Mouse (Mus musculus): Measurements from ENCODE around the gene Yipf1. TPM values are rescaled to one million over a fixed set of nuclear protein-coding genes. Genes with fewer than 3 reads are reported as not detected.

Gene Yipf1
- polyA plus RNA-seq, 1 experiment from 2014 or later, result 51.4 TPM

DNA sequence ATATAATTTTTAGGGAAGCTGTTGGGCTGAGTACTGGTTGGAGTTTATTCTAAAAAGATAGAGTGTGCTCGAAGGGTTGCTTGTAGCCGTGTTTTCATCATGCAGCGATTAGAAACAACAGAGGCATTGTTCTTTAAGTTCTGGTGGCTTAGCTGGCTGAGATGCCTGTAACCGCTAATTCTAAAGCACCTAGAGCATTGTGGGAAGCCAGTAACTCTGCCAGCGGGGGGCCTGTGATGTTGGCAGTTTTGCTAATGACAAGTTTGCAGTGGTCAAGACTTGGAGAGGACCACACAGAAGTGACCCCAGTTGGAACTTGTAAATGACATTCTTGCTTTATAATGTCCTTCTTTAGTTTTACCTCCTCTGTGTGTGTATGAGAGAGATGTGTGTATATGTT is 27.2 kb downstream of the Yipf1 start:
- no peak overlapping the region for H3K27ac ChIP-seq (ENCODE audit: low read depth, low read length)

DNA sequence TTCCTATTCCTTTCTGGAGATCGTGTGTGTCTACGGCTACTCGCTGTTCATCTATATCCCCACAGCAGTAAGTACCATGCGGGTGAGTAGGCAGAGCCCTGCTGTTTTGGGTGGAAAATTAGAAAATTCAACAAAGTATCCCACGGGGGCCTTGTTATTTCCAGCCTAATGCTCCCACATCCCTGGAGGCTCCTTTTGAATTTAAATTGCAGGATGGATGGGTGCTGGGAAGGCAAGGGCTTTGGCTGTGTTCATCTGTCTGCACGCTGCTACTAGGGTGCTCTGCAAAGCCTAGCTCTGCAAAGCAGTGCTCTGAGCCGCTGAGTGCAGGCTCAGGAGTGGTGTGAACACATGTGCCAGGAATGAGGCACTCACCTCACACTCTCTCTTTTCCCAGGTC is 30.4 kb downstream of the Yipf1 start:
- WGBS, result 82% methylated on average over 7 of the region's 7 CpGs
- H3K9ac ChIP-seq (ENCODE audit: low read depth, low read length), result no peak overlapping the region
- no peaks in the 10 kb centered on the region for H3K4me1 ChIP-seq (ENCODE audit: control insufficient read depth, insufficient read depth, low read length)
- no peak overlapping the region for H3K4me2 ChIP-seq (replicated peaks; ENCODE audit: low read depth, low read length)
- H3K27me3 ChIP-seq (ENCODE audit: control insufficient read depth, insufficient read depth, low read length), result no peaks in the 10 kb centered on the region
- no peaks in the 10 kb centered on the region for H3K9me3 ChIP-seq (ENCODE audit: control insufficient read depth, low read length)
- 0 out of 2 replicates have a peak, but pooled peaks cover 2% of the 10 kb centered on the region for H3K36me3 ChIP-seq (ENCODE audit: control insufficient read depth, insufficient read depth, low read length)
- no peak overlapping the region for H3K4me3 ChIP-seq (ENCODE audit: low read length)
- ATAC-seq (ENCODE audit: low FRiP score, low TSS enrichment), result no peak
- no peak overlapping the region for H3K27ac ChIP-seq (ENCODE audit: low read depth, low read length)

More for the DNA sequence above, 27.2 kb downstream of the Yipf1 start:
- Histone ChIP-seq H3K27me3 (ENCODE audit: control insufficient read depth, insufficient read depth, low read length) (no peaks in the 10 kb centered on the region), H3K4me3 (ENCODE audit: low read length) (no peak overlapping the region), H3K9me3 (ENCODE audit: control insufficient read depth, low read length) (no peaks in the 10 kb centered on the region), H3K9ac (ENCODE audit: low read depth, low read length) (no peak overlapping the region), H3K4me1 (ENCODE audit: control insufficient read depth, insufficient read depth, low read length) (no peaks in the 10 kb centered on the region), H3K36me3 (ENCODE audit: control insufficient read depth, insufficient read depth, low read length) (0 out of 2 replicates have a peak, but pooled peaks cover 2% of the 10 kb centered on the region), H3K4me2 (replicated peaks; ENCODE audit: low read depth, low read length) (no peak overlapping the region)
- WGBS, result 71% methylated on average over 5 of the region's 5 CpGs
- ATAC-seq (ENCODE audit: low FRiP score, low TSS enrichment), result no peak

DNA sequence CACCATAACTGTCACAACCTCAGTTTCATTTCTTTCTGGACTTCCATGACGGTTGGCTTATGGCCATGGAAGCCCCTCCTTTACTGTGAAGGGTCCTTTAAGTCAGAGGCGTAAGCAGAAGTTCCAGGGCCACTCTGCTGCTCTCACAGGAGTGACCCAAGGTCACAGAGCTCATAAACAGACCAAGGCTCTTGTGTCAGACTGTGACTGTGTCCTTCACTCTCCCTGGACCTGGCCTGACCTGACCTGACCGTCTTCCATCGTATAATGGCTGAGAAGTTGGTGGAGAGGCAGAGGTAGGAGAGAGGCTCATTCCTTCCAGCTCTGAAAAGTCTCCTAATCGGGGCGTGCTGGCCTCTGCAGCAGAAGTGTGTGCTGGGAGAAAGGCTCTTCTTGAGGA is 33.1 kb downstream of the Yipf1 start:
- Histone ChIP-seq H3K4me1 (ENCODE audit: control insufficient read depth, insufficient read depth, low read length) (no peaks in the 10 kb centered on the region), H3K9ac (ENCODE audit: low read depth, low read length) (no peak overlapping the region), H3K4me2 (replicated peaks; ENCODE audit: low read depth, low read length) (no peak overlapping the region), H3K27me3 (ENCODE audit: control insufficient read depth, insufficient read depth, low read length) (no peaks in the 10 kb centered on the region), H3K9me3 (ENCODE audit: control insufficient read depth, low read length) (no peaks in the 10 kb centered on the region), H3K4me3 (ENCODE audit: low read length) (no peak overlapping the region), H3K36me3 (ENCODE audit: control insufficient read depth, insufficient read depth, low read length) (0 out of 2 replicates have a peak, but pooled peaks cover 2% of the 10 kb centered on the region), H3K27ac (ENCODE audit: low read depth, low read length) (no peak overlapping the region)
- WGBS, result 27% methylated on average over 6 of the region's 6 CpGs
- no peak for ATAC-seq (ENCODE audit: low FRiP score, low TSS enrichment)

DNA sequence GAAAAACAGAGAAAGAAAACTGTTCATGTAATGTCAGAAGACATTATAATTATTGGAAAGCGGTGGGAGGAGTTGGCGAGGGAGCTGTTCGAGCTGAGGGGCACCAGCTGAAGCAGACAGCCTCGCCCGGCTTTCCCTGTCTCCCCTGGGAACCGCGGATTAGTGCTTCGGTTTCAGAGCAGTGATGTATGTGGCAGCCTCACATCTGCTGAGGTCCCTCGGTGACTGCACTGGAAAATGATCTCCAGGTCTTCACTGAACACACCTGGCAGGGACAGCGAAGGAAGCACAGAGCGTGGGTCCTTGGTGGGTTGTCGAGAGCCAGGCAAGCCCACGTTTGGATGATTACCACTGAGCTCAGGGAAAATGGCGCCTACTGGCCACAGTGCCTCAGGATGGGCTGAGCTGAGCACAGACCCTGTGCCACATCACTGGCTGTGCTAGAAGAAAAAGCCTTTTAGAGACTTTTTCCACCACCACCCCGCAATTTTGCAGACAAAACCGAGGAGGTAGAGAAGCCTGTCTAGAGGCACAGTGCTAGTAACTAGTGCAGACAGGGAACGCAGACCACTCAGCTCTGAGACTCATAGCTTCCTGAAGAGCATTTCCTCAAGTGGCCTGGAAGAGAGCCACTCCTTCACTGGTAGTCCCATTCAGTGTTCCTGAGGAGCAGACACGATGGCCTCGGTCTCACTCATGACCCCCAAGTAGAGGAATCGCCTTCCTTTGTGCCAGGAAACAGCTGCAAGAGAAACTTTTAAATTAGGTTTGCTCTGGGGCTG is 34.6 kb downstream of the Yipf1 start:
- ATAC-seq (ENCODE audit: low FRiP score, low TSS enrichment), result no peak
- Histone ChIP-seq H3K4me1 (ENCODE audit: control insufficient read depth, insufficient read depth, low read length) (peaks cover 3% of the 10 kb centered on the region), H3K4me2 (replicated peaks; ENCODE audit: low read depth, low read length) (no peak overlapping the region), H3K9ac (ENCODE audit: low read depth, low read length) (no peak overlapping the region), H3K36me3 (ENCODE audit: control insufficient read depth, insufficient read depth, low read length) (0 out of 2 replicates have a peak, but pooled peaks cover 2% of the 10 kb centered on the region), H3K9me3 (ENCODE audit: control insufficient read depth, low read length) (no peaks in the 10 kb centered on the region), H3K4me3 (ENCODE audit: low read length) (no peak overlapping the region), H3K27me3 (ENCODE audit: control insufficient read depth, insufficient read depth, low read length) (no peaks in the 10 kb centered on the region), H3K27ac (ENCODE audit: low read depth, low read length) (no peak overlapping the region)
- 72% methylated on average over 20 of the region's 20 CpGs for WGBS

- H3K4me3 ChIP-seq (ENCODE audit: low read length), result no peak overlapping the region
- H3K4me2 ChIP-seq (replicated peaks; ENCODE audit: low read depth, low read length), result no peak overlapping the region
- H3K27ac ChIP-seq (ENCODE audit: low read depth, low read length), result no peak overlapping the region
- ATAC-seq (ENCODE audit: low FRiP score, low TSS enrichment), result no peak
- WGBS, result 62% methylated on average over 8 of the region's 8 CpGs
- no peak overlapping the region for H3K9ac ChIP-seq (ENCODE audit: low read depth, low read length)
- 0 out of 2 replicates have a peak, but pooled peaks cover 2% of the 10 kb centered on the region for H3K36me3 ChIP-seq (ENCODE audit: control insufficient read depth, insufficient read depth, low read length)
- peaks cover 10% of the 10 kb centered on the region for H3K4me1 ChIP-seq (ENCODE audit: control insufficient read depth, insufficient read depth, low read length)
- H3K9me3 ChIP-seq (ENCODE audit: control insufficient read depth, low read length), result no peaks in the 10 kb centered on the region
- H3K27me3 ChIP-seq (ENCODE audit: control insufficient read depth, insufficient read depth, low read length), result no peaks in the 10 kb centered on the region
Observed at GRCm38 (mm10) chr4:107349311-107350008, 35.3 kb downstream of the Yipf1 start.

- no peak overlapping the region for H3K27ac ChIP-seq (ENCODE audit: low read depth, low read length)
- no peaks in the 10 kb centered on the region for H3K36me3 ChIP-seq (ENCODE audit: control insufficient read depth, insufficient read depth, low read length)
- H3K9me3 ChIP-seq (ENCODE audit: control insufficient read depth, low read length), result no peaks in the 10 kb centered on the region
- no peak overlapping the region for H3K4me2 ChIP-seq (replicated peaks; ENCODE audit: low read depth, low read length)
- no peak overlapping the region for H3K9ac ChIP-seq (ENCODE audit: low read depth, low read length)
- H3K4me1 ChIP-seq (ENCODE audit: control insufficient read depth, insufficient read depth, low read length), result peaks cover 13% of the 10 kb centered on the region
- no peak for ATAC-seq (ENCODE audit: low FRiP score, low TSS enrichment)
- H3K4me3 ChIP-seq (ENCODE audit: low read length), result no peak overlapping the region
- H3K27me3 ChIP-seq (ENCODE audit: control insufficient read depth, insufficient read depth, low read length), result no peaks in the 10 kb centered on the region
Observed at GRCm38 (mm10) chr4:107351368-107351767, 37.2 kb downstream of the Yipf1 start.

GRCm38 (mm10) chr4:107353612-107354011 is 39.4 kb downstream of the Yipf1 start:
- H3K9me3 ChIP-seq (ENCODE audit: control insufficient read depth, low read length), result no peaks in the 10 kb centered on the region
- H3K27ac ChIP-seq (ENCODE audit: low read depth, low read length), result peak overlapping the region; percentile 80; the same call in 1 of the 2 replicates
- H3K4me2 ChIP-seq (replicated peaks; ENCODE audit: low read depth, low read length), result no peak overlapping the region
- H3K27me3 ChIP-seq (ENCODE audit: control insufficient read depth, insufficient read depth, low read length), result no peaks in the 10 kb centered on the region
- H3K4me3 ChIP-seq (ENCODE audit: low read length), result no peak overlapping the region
- no peak overlapping the region for H3K9ac ChIP-seq (ENCODE audit: low read depth, low read length)
- H3K36me3 ChIP-seq (ENCODE audit: control insufficient read depth, insufficient read depth, low read length), result no peaks in the 10 kb centered on the region
- no peak for ATAC-seq (ENCODE audit: low FRiP score, low TSS enrichment)
- peaks cover 13% of the 10 kb centered on the region for H3K4me1 ChIP-seq (ENCODE audit: control insufficient read depth, insufficient read depth, low read length)
- WGBS, result 85% methylated on average over 3 of the region's 3 CpGs

DNA sequence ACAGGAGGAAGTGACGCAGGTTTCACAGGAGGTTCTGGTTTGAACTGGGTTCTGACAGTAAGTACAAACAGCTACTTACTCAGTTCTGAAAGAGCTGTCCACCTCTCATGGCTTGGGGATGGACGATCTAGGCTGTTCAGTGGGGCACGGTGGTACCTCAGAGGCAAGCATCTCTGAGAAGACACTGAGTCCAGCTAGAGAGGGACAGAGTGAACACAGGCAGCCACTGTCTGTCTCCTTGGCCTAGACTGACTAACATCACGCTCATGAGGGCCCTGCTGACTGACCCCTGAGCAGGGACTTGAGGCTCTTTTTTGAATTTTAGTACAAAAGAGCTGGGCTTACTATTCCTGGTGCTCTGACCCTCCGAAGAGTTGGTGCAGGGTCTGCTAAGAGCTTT is 40.0 kb downstream of the Yipf1 start:
- H3K9me3 ChIP-seq (ENCODE audit: control insufficient read depth, low read length), result no peaks in the 10 kb centered on the region
- 0 out of 2 replicates have a peak overlapping the region, but pooled peaks have one; percentile 4 for H3K9ac ChIP-seq (ENCODE audit: low read depth, low read length)
- H3K4me1 ChIP-seq (ENCODE audit: control insufficient read depth, insufficient read depth, low read length), result peaks cover 13% of the 10 kb centered on the region
- H3K27ac ChIP-seq (ENCODE audit: low read depth, low read length), result peak overlapping the region; percentile 80
- H3K36me3 ChIP-seq (ENCODE audit: control insufficient read depth, insufficient read depth, low read length), result no peaks in the 10 kb centered on the region
- peak; percentile 41 for ATAC-seq (ENCODE audit: low FRiP score, low TSS enrichment)
- no peak overlapping the region; the same call in 1 of the 2 replicates for H3K4me2 ChIP-seq (replicated peaks; ENCODE audit: low read depth, low read length)
- no peak overlapping the region for H3K4me3 ChIP-seq (ENCODE audit: low read length)
- H3K27me3 ChIP-seq (ENCODE audit: control insufficient read depth, insufficient read depth, low read length), result no peaks in the 10 kb centered on the region
- WGBS, result 47% methylated on average over 5 of the region's 5 CpGs

- Histone ChIP-seq H3K4me1 (ENCODE audit: control insufficient read depth, insufficient read depth, low read length) (peaks cover 13% of the 10 kb centered on the region), H3K27me3 (ENCODE audit: control insufficient read depth, insufficient read depth, low read length) (no peaks in the 10 kb centered on the region), H3K4me3 (ENCODE audit: low read length) (no peak overlapping the region), H3K36me3 (ENCODE audit: control insufficient read depth, insufficient read depth, low read length) (no peaks in the 10 kb centered on the region), H3K9ac (ENCODE audit: low read depth, low read length) (0 out of 2 replicates have a peak overlapping the region, but pooled peaks have one; percentile 4), H3K9me3 (ENCODE audit: control insufficient read depth, low read length) (no peaks in the 10 kb centered on the region), H3K4me2 (replicated peaks; ENCODE audit: low read depth, low read length) (no peak overlapping the region; the same call in 1 of the 2 replicates), H3K27ac (ENCODE audit: low read depth, low read length) (peak overlapping the region; percentile 80)
- ATAC-seq (ENCODE audit: low FRiP score, low TSS enrichment), result peak; percentile 92
- 3% methylated on average over 4 of the region's 4 CpGs for WGBS
Observed at GRCm38 (mm10) chr4:107354543-107354942, 40.4 kb downstream of the Yipf1 start.

Data from kidney, embryonic 14.5 days (tissue).